Mouse (Mus musculus) thymus, adult 2 months (tissue): Measurements from ENCODE around the gene Coro2b. TPM values are rescaled to one million over a fixed set of nuclear protein-coding genes. Genes with fewer than 3 reads are reported as not detected.

ENCODE experiments used
- DNase-seq: peaks from one replicate; pipeline ENCODE4 v3.0.0; 2021
- H3K27ac ChIP-seq: fragments of 200-500 bp; 2 replicates; pipeline ENCODE4 v1.5.1; 2012; ENCODE audit warnings: low read length, control low read depth; ENCODE audit not compliant: control insufficient read depth, insufficient read depth
- H3K27me3 ChIP-seq: fragments of 200-500 bp; 2 replicates; pipeline ENCODE4 v1.6.1; 2012; ENCODE audit warnings: mild to moderate bottlenecking, low read length, moderate library complexity, mixed read lengths; ENCODE audit not compliant: control insufficient read depth, insufficient read depth
- H3K36me3 ChIP-seq: fragments of 200-500 bp; 2 replicates; pipeline ENCODE4 v1.6.1; 2012; ENCODE audit warnings: mild to moderate bottlenecking, low read length, moderate library complexity; ENCODE audit not compliant: control insufficient read depth, insufficient read depth
- H3K4me1 ChIP-seq: fragments of 200-500 bp; replicated peaks from 2 replicates; pipeline ENCODE4 v1.6.1; 2012; ENCODE audit warnings: low read length; ENCODE audit not compliant: control insufficient read depth, insufficient read depth
- H3K4me3 ChIP-seq: fragments of 200-500 bp; 2 replicates; pipeline ENCODE4 v1.5.1; 2012; ENCODE audit warnings: mild to moderate bottlenecking, low read length, control low read depth, moderate library complexity; ENCODE audit not compliant: control insufficient read depth, insufficient read depth
- CTCF ChIP-seq: fragments of 200-500 bp; IDR thresholded peaks from 2 replicates; pipeline ENCODE4 v1.5.1; 2012; ENCODE audit warnings: mild to moderate bottlenecking, control low read depth, low read length, moderate library complexity, borderline replicate concordance; ENCODE audit not compliant: control insufficient read depth, poor library complexity, insufficient read depth; ENCODE audit errors: extremely low read depth
- POLR2A ChIP-seq: fragments of 200-500 bp; IDR thresholded peaks from 2 replicates; pipeline ENCODE4 v1.6.1; 2012; ENCODE audit warnings: mild to moderate bottlenecking, low read length, control low read depth, moderate library complexity; ENCODE audit not compliant: control insufficient read depth, poor library complexity, insufficient read depth; ENCODE audit errors: extremely low read depth
- WGBS: fragments of 180-500 bp; shearing (Covaris S2); methylation state at CpG from one replicate; pipeline ENCODE4 v1.1.7; 2018; 5-methylcytosine and 5-hydroxymethylcytosine counted together
- polyA plus RNA-seq: library from polyadenylated mRNA; depleted of rRNA; stranded (reverse); fragments of >200 nt; gene quantifications from 2 replicates; pipeline ENCODE4 v1.2.3, GENCODE M21; 2012

The Coro2b gene
- polyA plus RNA-seq, 1 experiment = 18.2 TPM

DNA sequence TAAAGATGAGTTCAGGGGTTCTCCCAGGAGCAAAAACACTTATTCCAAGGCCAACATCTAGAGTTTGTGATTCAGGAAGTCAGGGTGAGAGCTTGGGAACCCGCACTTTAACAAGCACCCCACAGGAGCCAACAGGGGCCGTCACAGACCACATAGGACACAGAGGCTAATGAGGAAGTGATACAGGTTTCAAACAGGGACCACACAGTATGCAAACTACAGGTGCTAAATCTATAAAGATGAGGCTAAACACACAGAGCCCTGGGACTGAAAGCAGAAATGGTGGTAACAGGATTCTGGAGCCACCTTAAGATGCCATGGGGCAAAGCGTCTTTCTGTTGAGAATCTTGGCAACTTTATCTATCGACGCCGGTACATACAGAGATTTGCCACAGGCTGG, 27.2 kb downstream of the Coro2b start:
- Histone ChIP-seq H3K36me3 (no peaks in the 10 kb centered on the region), H3K27me3 (no peaks in the 10 kb centered on the region), H3K4me1 (peaks cover 39% of the 10 kb centered on the region), H3K4me3 (no peak overlapping the region), H3K27ac (no peak overlapping the region)
- no peak for DNase-seq
- no peak for TF ChIP-seq POLR2A
- no peak for TF ChIP-seq CTCF
- 63% methylated on average over 6 of the region's 6 CpGs for WGBS

DNA sequence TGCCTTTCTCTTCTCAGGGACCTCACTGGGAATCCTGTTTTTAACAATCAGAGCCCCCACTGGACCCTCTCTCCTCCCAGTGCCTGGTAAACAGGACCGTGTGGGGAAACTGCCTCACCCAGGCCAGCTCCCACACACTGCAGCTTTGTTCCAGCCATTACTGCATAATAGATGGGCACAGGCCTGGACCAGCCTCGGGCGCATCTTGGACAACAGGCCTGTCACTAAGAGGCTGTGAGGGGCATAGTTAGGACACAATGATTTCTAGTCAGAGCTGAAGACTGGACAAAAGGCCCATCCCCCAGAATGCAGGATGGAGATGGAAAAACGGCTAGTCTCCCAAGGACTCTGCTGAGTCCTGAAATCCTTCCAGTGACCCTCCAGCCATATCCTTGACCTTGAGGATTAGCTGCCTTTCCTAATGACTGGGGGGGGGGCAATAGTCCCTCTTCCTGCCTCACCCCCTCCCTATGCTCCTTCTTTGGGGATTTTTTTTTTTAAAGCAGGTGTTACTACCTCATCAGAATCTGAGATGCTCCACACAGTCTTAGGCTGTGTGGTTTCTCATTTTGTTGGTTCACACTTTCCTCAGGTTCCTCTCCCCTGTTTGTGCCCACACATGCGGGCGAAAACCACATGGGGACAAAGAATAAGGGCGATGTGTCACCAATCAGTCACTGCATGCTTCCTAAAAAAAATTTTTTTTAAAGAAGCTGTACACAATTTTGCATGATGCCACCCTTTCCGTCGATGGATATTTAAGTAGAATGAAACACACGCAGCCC, 27.9 kb downstream of the Coro2b start:
- no peak for DNase-seq
- Histone ChIP-seq H3K27ac (no peak overlapping the region), H3K27me3 (no peaks in the 10 kb centered on the region), H3K4me1 (peaks cover 39% of the 10 kb centered on the region), H3K36me3 (no peaks in the 10 kb centered on the region), H3K4me3 (no peak overlapping the region)
- 68% methylated on average over 10 of the region's 10 CpGs for WGBS
- TF ChIP-seq POLR2A (no peak), CTCF (no peak)

DNA sequence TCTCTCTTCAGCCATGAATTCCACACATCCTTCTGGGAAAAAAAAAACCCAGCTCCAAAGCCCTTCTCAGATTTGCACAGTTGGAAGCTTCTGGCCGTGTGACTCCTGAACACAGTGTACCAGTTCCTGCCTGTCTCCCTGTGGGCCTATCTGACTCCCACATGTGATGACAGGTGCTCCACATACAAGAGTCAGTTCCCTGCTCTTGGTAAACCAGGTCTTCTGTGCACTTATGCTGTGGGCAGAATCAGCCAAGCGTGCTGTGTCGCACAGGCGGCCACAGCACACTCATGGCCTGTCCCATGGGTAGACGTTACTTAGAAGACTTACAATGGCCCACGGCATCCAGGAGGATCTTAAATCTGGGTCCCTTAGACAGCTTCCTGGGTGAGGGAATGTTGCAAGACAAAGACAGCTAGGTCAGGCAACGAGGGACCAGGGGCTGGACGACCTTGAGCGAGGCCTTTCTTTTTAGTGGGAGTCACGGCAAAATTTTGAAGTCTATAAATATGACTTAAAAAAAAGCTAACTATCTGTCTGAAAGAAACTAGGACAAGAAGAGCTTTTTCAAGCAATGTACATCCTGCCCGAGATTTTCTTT, 30.3 kb downstream of the Coro2b start:
- Histone ChIP-seq H3K36me3 (no peaks in the 10 kb centered on the region), H3K27me3 (no peaks in the 10 kb centered on the region), H3K4me1 (peaks cover 39% of the 10 kb centered on the region), H3K27ac (no peak overlapping the region), H3K4me3 (no peak overlapping the region)
- DNase-seq = no peak
- WGBS = 80% methylated on average over 11 of the region's 11 CpGs
- no peak for TF ChIP-seq CTCF

DNA sequence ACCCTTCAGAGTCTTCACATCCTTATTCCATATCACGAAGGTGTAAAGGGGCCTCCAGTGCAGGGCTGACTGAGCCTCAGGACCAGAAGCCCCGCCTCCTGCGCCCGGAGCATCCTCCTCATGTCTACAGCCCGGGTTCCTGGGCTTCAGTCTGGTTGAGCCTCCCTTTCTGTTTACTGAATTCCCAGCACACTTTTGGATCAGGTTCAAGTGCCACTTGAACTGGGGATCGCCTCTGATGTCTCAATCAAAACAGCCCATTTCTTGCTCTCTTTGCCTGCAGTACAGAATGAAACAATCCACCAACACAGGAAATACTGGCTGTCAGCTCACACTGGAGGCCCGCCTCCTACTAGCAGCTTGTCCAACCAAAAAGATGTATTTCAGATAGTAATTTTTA, 32.7 kb downstream of the Coro2b start:
- Histone ChIP-seq H3K4me3 (no peak overlapping the region), H3K36me3 (no peaks in the 10 kb centered on the region), H3K4me1 (peaks cover 22% of the 10 kb centered on the region), H3K27ac (no peak overlapping the region), H3K27me3 (no peaks in the 10 kb centered on the region)
- no peak for DNase-seq
- TF ChIP-seq POLR2A (no peak), CTCF (no peak)
- WGBS = 87% methylated on average over 7 of the region's 7 CpGs

DNA sequence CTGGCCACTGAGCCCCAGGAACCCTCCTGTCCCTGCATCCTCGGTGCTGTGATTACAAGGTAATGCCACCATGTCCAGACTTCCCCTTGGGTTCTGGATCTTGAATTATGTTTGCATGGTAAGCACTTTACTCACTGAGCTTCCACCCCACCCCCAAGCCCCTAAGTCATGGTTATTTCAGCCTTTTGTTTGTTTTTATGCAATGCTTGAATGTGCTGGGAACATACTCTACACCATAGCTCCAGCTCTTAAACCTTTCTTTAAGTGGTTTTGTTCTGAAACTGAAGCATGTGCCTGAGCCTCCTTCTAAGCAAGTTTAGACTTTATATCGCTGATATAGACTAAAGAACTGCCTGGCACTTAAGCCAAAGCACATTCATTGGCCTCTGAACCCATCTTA, 34.5 kb downstream of the Coro2b start:
- Histone ChIP-seq H3K27me3 (no peaks in the 10 kb centered on the region), H3K4me1 (peaks cover 26% of the 10 kb centered on the region), H3K36me3 (no peaks in the 10 kb centered on the region), H3K4me3 (no peak overlapping the region), H3K27ac (no peak overlapping the region)
- no peak for DNase-seq
- no peak for TF ChIP-seq POLR2A
- no peak for TF ChIP-seq CTCF
- WGBS = 72% methylated on average over 2 of the region's 2 CpGs

DNA sequence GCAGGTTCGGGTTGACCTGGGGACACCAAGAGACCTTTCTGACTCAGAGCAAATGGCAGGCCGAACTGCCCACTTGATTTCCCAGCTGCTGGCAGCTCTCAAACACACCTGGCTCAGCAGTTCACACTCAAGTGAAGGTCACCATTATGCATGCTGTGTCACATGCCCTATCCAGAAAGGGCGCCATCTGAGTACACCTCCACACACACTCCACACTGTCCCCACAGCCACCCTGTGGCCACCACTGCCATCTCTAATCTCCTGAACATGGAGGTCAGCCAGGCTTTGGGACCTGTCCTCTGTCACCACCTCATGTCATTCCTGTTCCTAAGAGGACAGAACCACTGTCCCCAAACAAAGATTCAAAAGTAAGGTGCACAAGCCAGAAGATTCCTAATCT, 35.3 kb downstream of the Coro2b start:
- TF ChIP-seq CTCF (no peak), POLR2A (no peak)
- DNase-seq = no peak
- H3K36me3 ChIP-seq = no peaks in the 10 kb centered on the region
- no peak overlapping the region for H3K4me3 ChIP-seq
- H3K4me1 ChIP-seq = peaks cover 19% of the 10 kb centered on the region
- H3K27ac ChIP-seq = no peak overlapping the region
- 93% methylated on average over 3 of the region's 3 CpGs for WGBS
- no peaks in the 10 kb centered on the region for H3K27me3 ChIP-seq
